Mouse (Mus musculus): ENCODE measurements around the gene Tyk2. TPM values are rescaled to one million over a fixed set of nuclear protein-coding genes. Genes with fewer than 3 reads are reported as not detected.

The Tyk2 gene
- polyA plus RNA-seq (2015; fragmentation: Illumina TruSeq; extraction: RNeasy Lipid Tissue Mini Kit (QIAGEN cat#74804); ENCODE audit: low read depth, low replicate concordance), result 8.4 TPM

GRCm38 (mm10) chr9:21131059-21131956 is at the start of gene Tyk2:
TSS of gene Tyk2 (minus strand) at chr9:21131243.

GRCm38 (mm10) chr9:21165041-21165951 is 34.3 kb upstream of the Tyk2 start, which contains the start of gene Pde4a:
TSS of gene Pde4a (plus strand) at chr9:21165714.

GRCm38 (mm10) chr9:21149654-21150419 is 18.8 kb upstream of the Tyk2 start, which contains the start of gene Cdc37:
TSS of gene Cdc37 (minus strand) at chr9:21149982.

GRCm38 (mm10) chr9:21091707-21092320 is 39.2 kb downstream of the Tyk2 start, which contains the start of the genes Gm38431 and Raver1:
TSS of gene Gm38431 (minus strand) at chr9:21091997.
TSS of gene Raver1 (minus strand) at chr9:21092008.

GRCm38 (mm10) chr9:21073044-21073840 is 57.8 kb downstream of the Tyk2 start, which contains the start of the genes Gm49373 and Fdx1l:
TSS of gene Gm49373 (minus strand) at chr9:21073096.
TSS of gene Fdx1l (minus strand) at chr9:21073614.

GRCm38 (mm10) chr9:21067006-21067684 is 63.9 kb downstream of the Tyk2 start, which contains the start of gene Zglp1:
TSS of gene Zglp1 (minus strand) at chr9:21067093.

Other genes starting within 250 kb of the Tyk2 start
- 20.5 TPM for gene Ppan, start 243.1 kb downstream of the Tyk2 start, polyA plus RNA-seq (2015; fragmentation: Illumina TruSeq; extraction: RNeasy Lipid Tissue Mini Kit (QIAGEN cat#74804); ENCODE audit: low read depth, low replicate concordance)
- gene Eif3g, start 232.6 kb downstream of the Tyk2 start, polyA plus RNA-seq (2015; fragmentation: Illumina TruSeq; extraction: RNeasy Lipid Tissue Mini Kit (QIAGEN cat#74804); ENCODE audit: low read depth, low replicate concordance), result 131 TPM
- gene Dnmt1, start 171.4 kb downstream of the Tyk2 start, polyA plus RNA-seq (2015; fragmentation: Illumina TruSeq; extraction: RNeasy Lipid Tissue Mini Kit (QIAGEN cat#74804); ENCODE audit: low read depth, low replicate concordance), result 23.5 TPM
- 1.8 TPM for gene S1pr2, start 154.5 kb downstream of the Tyk2 start, polyA plus RNA-seq (2015; fragmentation: Illumina TruSeq; extraction: RNeasy Lipid Tissue Mini Kit (QIAGEN cat#74804); ENCODE audit: low read depth, low replicate concordance)
- 70.1 TPM for gene Mrpl4, start 128.5 kb downstream of the Tyk2 start, polyA plus RNA-seq (2015; fragmentation: Illumina TruSeq; extraction: RNeasy Lipid Tissue Mini Kit (QIAGEN cat#74804); ENCODE audit: low read depth, low replicate concordance)
- gene Icam1, start 115.3 kb downstream of the Tyk2 start, polyA plus RNA-seq (2015; fragmentation: Illumina TruSeq; extraction: RNeasy Lipid Tissue Mini Kit (QIAGEN cat#74804); ENCODE audit: low read depth, low replicate concordance), result 1.8 TPM
- 1.9 TPM for gene Icam4, start 101.9 kb downstream of the Tyk2 start, polyA plus RNA-seq (2015; fragmentation: Illumina TruSeq; extraction: RNeasy Lipid Tissue Mini Kit (QIAGEN cat#74804); ENCODE audit: low read depth, low replicate concordance)
- 111 TPM for gene Icam5, start 99.2 kb downstream of the Tyk2 start, polyA plus RNA-seq (2015; fragmentation: Illumina TruSeq; extraction: RNeasy Lipid Tissue Mini Kit (QIAGEN cat#74804); ENCODE audit: low read depth, low replicate concordance)
- gene Zglp1, start 64.2 kb downstream of the Tyk2 start, polyA plus RNA-seq (2015; fragmentation: Illumina TruSeq; extraction: RNeasy Lipid Tissue Mini Kit (QIAGEN cat#74804); ENCODE audit: low read depth, low replicate concordance), result not detected
- gene Gm49373, start 58.1 kb downstream of the Tyk2 start, polyA plus RNA-seq (2015; fragmentation: Illumina TruSeq; extraction: RNeasy Lipid Tissue Mini Kit (QIAGEN cat#74804); ENCODE audit: low read depth, low replicate concordance), result 1.4 TPM
- 105 TPM for gene Fdx1l, start 57.6 kb downstream of the Tyk2 start, polyA plus RNA-seq (2015; fragmentation: Illumina TruSeq; extraction: RNeasy Lipid Tissue Mini Kit (QIAGEN cat#74804); ENCODE audit: low read depth, low replicate concordance)
- 0.58 TPM for gene Gm38431, start 39.2 kb downstream of the Tyk2 start, polyA plus RNA-seq (2015; fragmentation: Illumina TruSeq; extraction: RNeasy Lipid Tissue Mini Kit (QIAGEN cat#74804); ENCODE audit: low read depth, low replicate concordance)
- gene Raver1, start 39.2 kb downstream of the Tyk2 start, polyA plus RNA-seq (2015; fragmentation: Illumina TruSeq; extraction: RNeasy Lipid Tissue Mini Kit (QIAGEN cat#74804); ENCODE audit: low read depth, low replicate concordance), result 20.6 TPM
- gene Cdc37, start 18.7 kb upstream of the Tyk2 start, polyA plus RNA-seq (2015; fragmentation: Illumina TruSeq; extraction: RNeasy Lipid Tissue Mini Kit (QIAGEN cat#74804); ENCODE audit: low read depth, low replicate concordance), result 183 TPM
- gene Pde4a, start 34.5 kb upstream of the Tyk2 start, polyA plus RNA-seq (2015; fragmentation: Illumina TruSeq; extraction: RNeasy Lipid Tissue Mini Kit (QIAGEN cat#74804); ENCODE audit: low read depth, low replicate concordance), result 61.8 TPM
- 44.7 TPM for gene Keap1, start 108.1 kb upstream of the Tyk2 start, polyA plus RNA-seq (2015; fragmentation: Illumina TruSeq; extraction: RNeasy Lipid Tissue Mini Kit (QIAGEN cat#74804); ENCODE audit: low read depth, low replicate concordance)
- gene S1pr5, start 117.2 kb upstream of the Tyk2 start, polyA plus RNA-seq (2015; fragmentation: Illumina TruSeq; extraction: RNeasy Lipid Tissue Mini Kit (QIAGEN cat#74804); ENCODE audit: low read depth, low replicate concordance), result 15.2 TPM
- 43.8 TPM for gene Atg4d, start 134.1 kb upstream of the Tyk2 start, polyA plus RNA-seq (2015; fragmentation: Illumina TruSeq; extraction: RNeasy Lipid Tissue Mini Kit (QIAGEN cat#74804); ENCODE audit: low read depth, low replicate concordance)
- 32.4 TPM for gene Kri1, start 156.7 kb upstream of the Tyk2 start, polyA plus RNA-seq (2015; fragmentation: Illumina TruSeq; extraction: RNeasy Lipid Tissue Mini Kit (QIAGEN cat#74804); ENCODE audit: low read depth, low replicate concordance)
- 74.0 TPM for gene Cdkn2d, start 160.2 kb upstream of the Tyk2 start, polyA plus RNA-seq (2015; fragmentation: Illumina TruSeq; extraction: RNeasy Lipid Tissue Mini Kit (QIAGEN cat#74804); ENCODE audit: low read depth, low replicate concordance)
- gene Ap1m2, start 181.1 kb upstream of the Tyk2 start, polyA plus RNA-seq (2015; fragmentation: Illumina TruSeq; extraction: RNeasy Lipid Tissue Mini Kit (QIAGEN cat#74804); ENCODE audit: low read depth, low replicate concordance), result 1.8 TPM
- gene Slc44a2, start 189.5 kb upstream of the Tyk2 start, polyA plus RNA-seq (2015; fragmentation: Illumina TruSeq; extraction: RNeasy Lipid Tissue Mini Kit (QIAGEN cat#74804); ENCODE audit: low read depth, low replicate concordance), result 41.5 TPM
- gene Ilf3, start 236.6 kb upstream of the Tyk2 start, polyA plus RNA-seq (2015; fragmentation: Illumina TruSeq; extraction: RNeasy Lipid Tissue Mini Kit (QIAGEN cat#74804); ENCODE audit: low read depth, low replicate concordance), result 63.8 TPM

Data from brain, adult 10 weeks (tissue).